Mouse (Mus musculus): ENCODE data around the gene Cyp4f40.
A peak's percentile ranks its signal among the peaks of the same experiment; 100 is the strongest.
"Not testable (repeated sequence)": the region's sequence is repeated elsewhere in the genome, so short reads cannot be mapped to it uniquely, and the experiment has no call there.

Gene Cyp4f40

GRCm38 (mm10) chr17:32658712-32659111 lies at the start of gene Cyp4f40:
TSS of gene Cyp4f40 (plus strand) at chr17:32658900.
- DNase-seq (ENCODE audit: low spot score): peak; percentile 17

- not testable (repeated sequence) for DNase-seq (ENCODE audit: low spot score)
Observed at GRCm38 (mm10) chr17:32610231-32610630, 48.5 kb upstream of the Cyp4f40 start.

- DNase-seq (ENCODE audit: low spot score): no peak
Observed at GRCm38 (mm10) chr17:32610896-32611295, 47.8 kb upstream of the Cyp4f40 start.

- DNase-seq (ENCODE audit: low spot score): no peak
Observed at GRCm38 (mm10) chr17:32612417-32612816, 46.3 kb upstream of the Cyp4f40 start.

DNA sequence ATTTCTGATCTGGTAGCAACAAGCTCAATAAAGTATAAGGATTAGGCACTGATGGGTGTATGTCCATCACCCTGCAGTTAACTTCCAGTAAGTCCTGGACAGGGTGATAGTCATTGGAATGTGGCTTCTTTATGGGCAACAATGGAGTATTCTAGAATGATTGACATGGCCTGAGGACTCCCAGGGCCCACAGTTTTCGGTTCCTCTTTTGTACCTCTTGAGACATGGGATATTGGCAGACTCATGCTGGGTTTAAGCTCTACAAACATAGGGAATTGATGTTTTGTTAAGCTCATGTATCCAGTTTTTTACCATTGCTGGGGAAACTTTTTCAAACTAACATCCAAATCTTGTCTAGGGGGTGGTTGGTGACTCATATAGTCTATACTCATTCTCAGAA lies 41.4 kb upstream of the Cyp4f40 start:
- no peak for DNase-seq (ENCODE audit: low spot score)

DNA sequence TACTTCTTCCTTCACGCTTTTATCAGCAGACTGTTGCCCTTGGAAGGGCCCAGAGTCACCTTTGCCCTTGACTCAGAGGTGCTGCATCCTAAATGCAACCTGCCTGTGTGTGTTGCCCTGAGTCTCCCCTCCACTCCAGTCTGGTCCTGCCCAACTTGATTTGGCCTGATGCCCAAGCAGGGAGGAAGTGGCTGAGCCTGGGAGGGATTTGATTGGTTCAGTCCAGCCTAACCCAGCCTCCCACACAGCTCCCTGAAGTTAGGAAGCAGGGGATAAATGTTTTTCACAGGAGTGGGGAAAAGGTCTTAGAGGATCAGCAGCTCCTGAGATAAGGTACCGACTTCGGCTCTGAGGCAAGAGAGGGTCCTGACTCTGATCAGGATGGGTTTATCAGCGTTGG lies 37.7 kb upstream of the Cyp4f40 start, which contains the start of gene Cyp4f37:
Gene Cyp4f37, plus strand, starts transcription at position 292 of the 400 bp plus-strand sequence.
- not testable (repeated sequence) for DNase-seq (ENCODE audit: low spot score)

DNA sequence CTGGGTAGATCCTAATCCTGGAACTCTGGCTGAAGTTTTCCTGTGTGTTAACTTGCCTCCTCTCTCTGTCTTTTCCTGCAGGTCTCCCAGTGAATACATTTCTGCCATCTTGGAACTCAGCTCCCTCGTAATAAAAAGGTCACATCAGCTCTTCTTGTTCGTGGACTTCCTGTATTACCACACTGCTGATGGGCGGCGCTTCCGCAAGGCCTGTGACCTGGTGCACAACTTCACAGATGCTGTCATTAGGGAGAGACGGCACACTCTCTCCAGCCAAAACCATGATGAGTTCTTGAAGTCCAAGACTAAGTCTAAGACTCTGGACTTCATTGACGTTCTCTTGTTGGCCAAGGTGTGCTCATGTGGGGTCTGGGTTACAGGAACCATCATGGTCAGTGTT lies 29.0 kb upstream of the Cyp4f40 start:
- not testable (repeated sequence) for DNase-seq (ENCODE audit: low spot score)

- DNase-seq (ENCODE audit: low spot score): no peak
Observed at GRCm38 (mm10) chr17:32631936-32632335, 26.8 kb upstream of the Cyp4f40 start.

DNA sequence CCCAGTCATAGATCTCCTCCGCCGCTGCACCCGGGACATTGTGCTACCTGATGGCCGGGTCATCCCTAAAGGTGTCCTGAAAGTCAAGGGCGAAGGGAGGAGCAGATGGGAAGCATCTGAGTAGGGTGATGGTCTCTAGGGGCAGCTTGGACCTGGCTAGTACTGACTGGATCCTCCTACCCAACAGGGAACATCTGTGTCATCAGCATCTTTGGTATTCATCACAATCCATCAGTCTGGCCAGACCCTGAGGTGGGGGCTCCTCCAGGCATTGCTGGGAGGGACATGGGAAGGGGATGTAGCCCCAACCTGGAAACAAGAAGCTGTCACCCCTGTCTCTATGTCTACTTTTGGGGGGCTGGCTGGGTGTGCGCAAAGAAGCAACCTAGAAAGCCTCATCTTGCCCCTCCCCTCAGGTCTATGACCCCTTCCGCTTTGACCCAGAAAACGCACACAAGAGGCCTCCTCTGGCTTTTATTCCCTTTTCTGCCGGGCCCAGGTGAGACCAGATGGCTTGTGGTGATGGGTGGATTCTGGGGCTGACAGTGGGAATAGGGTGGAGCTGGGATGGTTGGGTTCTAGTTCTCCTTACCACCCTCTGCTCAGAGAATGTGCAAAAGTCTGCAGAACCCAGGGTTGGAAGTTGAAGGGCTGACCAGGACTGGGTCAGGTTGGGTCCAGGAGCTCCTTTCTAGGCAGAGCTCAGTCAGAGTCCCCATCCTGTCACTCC lies 24.3 kb upstream of the Cyp4f40 start:
- DNase-seq (ENCODE audit: low spot score): not testable (repeated sequence)

DNA sequence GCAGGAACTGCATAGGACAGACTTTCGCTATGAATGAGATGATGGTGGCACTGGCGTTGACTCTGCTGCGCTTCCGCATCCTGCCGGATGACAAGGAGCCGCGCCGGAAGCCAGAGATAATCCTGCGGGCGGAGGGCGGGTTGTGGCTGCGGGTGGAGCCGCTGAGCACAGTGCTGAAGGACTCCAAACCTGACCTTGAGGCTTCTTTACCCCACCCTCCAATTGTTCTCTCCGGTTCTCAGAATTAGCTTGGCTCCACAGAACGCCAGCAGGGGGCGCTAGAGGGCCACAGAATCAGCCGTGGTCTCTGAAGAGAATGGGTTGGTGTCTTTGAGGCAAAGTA lies 23.8 kb upstream of the Cyp4f40 start:
- peak; percentile 77 for DNase-seq (ENCODE audit: low spot score)

GRCm38 (mm10) chr17:32636341-32636740 lies 22.4 kb upstream of the Cyp4f40 start:
- DNase-seq (ENCODE audit: low spot score): no peak

DNA sequence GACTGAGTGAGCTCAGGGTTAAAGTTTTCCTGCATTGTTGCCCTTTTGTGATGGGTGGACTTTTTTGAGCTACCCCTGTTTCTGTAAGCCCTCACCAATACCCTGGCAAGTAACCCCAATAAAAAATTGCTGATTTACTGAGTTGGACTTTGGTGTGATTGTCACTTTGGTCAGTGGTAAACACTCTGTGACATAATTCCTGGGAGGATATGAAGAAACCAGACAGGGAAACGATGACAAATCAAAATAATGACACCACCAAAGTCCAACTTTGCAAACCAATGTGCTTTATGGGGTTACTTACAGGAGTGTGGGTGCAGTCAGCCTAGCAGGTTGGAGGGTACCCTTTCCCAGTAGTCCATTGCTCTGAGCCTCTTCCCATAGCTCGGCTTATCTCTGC lies 21.5 kb upstream of the Cyp4f40 start:
- DNase-seq (ENCODE audit: low spot score): no peak

- DNase-seq (ENCODE audit: low spot score): no peak
Observed at GRCm38 (mm10) chr17:32646631-32647030, 12.1 kb upstream of the Cyp4f40 start.

GRCm38 (mm10) chr17:32653860-32654259 lies 4.8 kb upstream of the Cyp4f40 start:
- DNase-seq (ENCODE audit: low spot score): no peak

DNA sequence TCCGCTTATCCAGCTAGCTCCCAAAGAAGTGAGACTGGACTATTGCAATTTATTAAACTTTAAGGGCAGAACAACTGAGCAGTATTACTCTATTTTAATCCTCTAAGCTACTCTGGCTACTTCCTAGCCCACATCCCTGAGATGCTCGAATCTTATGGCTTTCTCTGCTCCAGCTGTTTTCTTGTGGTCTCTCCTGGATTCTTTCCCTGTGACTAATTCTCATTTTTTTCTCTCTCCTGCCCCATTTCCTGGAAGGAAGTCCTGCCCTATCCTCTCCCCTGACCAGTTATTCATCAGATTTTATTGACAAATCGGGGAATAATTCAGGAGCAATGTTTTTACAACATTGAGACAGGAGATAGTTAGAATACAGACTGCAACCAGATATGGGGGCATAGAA lies 1.7 kb upstream of the Cyp4f40 start:
- no peak for DNase-seq (ENCODE audit: low spot score)

DNA sequence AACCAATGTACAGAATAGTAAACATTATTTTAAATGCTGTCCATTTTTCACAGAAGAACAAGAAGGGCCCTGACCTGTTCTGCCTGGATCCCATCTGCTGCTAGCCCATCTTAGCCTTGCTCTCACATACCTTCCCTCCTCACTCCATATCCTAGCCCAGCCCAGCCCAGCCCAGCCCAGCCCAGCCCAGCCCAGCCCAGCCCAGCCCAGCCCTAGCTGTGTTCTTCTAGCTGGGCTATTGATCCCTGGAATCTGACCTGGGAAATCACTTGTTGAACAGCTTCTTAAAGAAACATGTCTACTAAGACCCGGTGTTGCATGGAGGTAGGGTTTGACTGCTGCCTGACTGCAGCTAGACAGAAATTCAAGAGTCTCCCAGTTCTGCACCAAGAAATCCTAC lies 454 bp upstream of the Cyp4f40 start:
- DNase-seq (ENCODE audit: low spot score): no peak

- no peak for DNase-seq (ENCODE audit: low spot score)
Observed at GRCm38 (mm10) chr17:32673976-32674375, 15.3 kb downstream of the Cyp4f40 start.

GRCm38 (mm10) chr17:32676040-32676635 lies 17.4 kb downstream of the Cyp4f40 start:
- DNase-seq (ENCODE audit: low spot score): no peak

DNA sequence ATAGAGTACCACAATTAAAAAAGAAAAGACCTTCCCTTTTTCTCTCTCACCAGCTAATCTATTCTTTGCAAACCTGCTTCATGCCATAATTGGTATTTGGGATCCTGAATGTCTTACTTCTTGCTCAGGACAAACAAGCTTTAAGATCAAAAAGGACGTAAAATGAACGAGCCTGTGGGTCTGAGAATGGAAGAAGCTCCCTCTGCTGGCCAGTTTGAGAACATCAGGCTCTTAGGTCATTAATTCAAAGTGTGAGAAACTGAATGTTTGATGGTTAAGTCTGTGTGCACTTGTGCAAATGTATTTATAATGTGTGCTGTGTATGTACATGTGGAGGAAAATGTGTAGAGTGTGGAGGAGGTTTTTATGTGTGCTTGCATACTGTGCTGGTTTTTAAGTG lies 21.7 kb downstream of the Cyp4f40 start:
- DNase-seq (ENCODE audit: low spot score): peak; percentile 19

DNA sequence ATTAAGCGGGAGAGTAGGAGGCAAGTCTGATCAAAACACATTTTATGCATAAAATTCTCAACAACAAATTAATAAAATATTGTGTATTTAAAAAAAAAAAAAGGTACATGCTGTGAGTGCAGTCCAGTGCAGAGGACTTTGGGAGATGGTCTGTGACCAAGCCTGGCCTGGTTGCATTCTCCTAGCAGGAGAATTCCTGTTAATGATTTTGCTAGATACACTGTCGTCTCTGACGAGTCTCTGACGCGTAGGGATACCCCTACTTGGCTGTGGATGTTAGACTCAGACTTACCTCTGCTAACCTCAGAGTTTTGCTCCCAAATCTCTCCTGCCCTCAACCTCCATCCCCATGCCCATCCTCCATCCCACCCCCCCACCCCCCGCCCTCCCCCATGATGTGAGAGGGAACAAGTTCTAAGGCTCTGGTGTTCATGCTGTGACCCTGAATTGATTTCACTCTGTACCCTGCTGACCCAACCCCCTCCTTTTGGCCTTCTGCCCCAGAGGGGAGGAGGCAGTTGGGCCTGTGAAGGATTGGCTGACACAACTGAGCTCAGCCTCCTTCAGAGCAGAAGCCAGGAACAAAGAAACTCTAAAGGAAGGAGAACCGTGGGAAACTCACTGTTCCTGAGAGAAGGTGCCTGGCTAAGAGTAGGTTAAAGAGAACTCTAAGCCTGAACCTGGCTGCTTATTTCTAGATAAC lies 26.5 kb downstream of the Cyp4f40 start, which contains the start of gene Cyp4f15:
Gene Cyp4f15, plus strand, starts transcription at position 580 of the 703 bp plus-strand sequence.
- DNase-seq (ENCODE audit: low spot score): no peak

GRCm38 (mm10) chr17:32686722-32687121 lies 28.0 kb downstream of the Cyp4f40 start:
- no peak for DNase-seq (ENCODE audit: low spot score)

- DNase-seq (ENCODE audit: low spot score): no peak
Observed at GRCm38 (mm10) chr17:32690959-32691358, 32.3 kb downstream of the Cyp4f40 start.

GRCm38 (mm10) chr17:32702826-32703225 lies 44.1 kb downstream of the Cyp4f40 start:
- no peak for DNase-seq (ENCODE audit: low spot score)

Data from MN1 (cell line).